8 mouse cellular contexts compared by ENCODE assay signal in the genomic region with DNA sequence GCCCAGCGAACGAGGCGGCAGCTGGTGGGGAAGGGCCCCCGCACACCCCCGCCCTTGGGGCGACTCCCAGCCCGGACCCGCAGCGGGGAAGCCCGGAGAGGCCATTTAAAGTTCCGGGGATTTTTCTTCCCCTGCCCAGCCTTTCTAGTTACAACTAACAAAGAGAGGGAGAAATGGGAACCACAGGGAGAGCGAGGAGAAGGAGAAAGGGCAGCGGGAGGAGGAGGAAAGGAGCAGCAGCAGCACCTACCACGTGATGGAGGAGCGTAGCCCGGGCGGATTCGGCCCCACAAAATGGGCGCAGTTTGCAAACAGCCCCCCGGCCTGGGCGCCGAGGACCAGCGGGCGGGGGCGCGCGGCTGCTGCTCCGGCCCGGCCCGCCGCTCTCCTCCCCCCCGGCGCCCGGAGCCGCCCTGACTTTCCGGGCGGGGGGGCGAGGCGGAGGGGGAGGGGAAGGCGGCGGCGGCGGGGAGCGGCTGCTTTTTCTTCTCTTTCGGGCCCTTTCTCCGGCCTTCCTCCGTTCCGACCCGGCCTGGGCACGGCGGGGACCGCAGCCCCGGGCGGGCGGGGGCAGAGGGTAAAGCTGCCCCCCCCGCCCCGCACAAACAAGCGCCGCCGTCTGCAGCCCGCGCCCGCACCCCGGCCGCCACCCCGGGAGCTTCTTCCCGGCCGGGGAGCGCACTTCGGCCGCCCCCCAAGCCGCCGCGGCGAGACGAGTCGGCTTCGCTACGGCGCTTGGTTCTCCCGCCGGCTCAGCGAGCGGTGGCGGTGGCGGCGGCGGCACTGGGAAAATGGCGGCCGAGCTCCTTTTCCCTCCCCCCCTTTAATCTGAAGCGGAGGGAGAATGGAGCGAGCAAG. TPM values are rescaled to one million over a fixed set of nuclear protein-coding genes. Genes with fewer than 3 reads are reported as not detected.
A peak's percentile ranks its signal among the peaks of the same experiment; 100 is the strongest.
DNase-seq lines count a peak whose midpoint lies in the region; ATAC-seq and TF ChIP-seq lines count a peak whose summit lies in the region.

No protein-coding gene starts in this region.

- TF ChIP-seq POLR2A in liver, adult 2 months (IDR thresholded peaks at IDR 0.05; ENCODE audit: extremely low read depth, insufficient read depth, low read length): peak; percentile 49; the same call in 1 of the 2 replicates
- peak; percentile 67 for TF ChIP-seq POLR2A in myocyte (IDR thresholded peaks at IDR 0.05; ENCODE audit: insufficient read length, low read depth)

- H3ac ChIP-seq in myocyte (ENCODE audit: control insufficient read depth, insufficient read length): peak overlapping the region; percentile 72

- WGBS in heart, embryonic 12.5 days: under 1% methylated on average over 66 of the region's 92 CpGs
- under 1% methylated on average over 53 of the region's 92 CpGs for WGBS in kidney, postnatal 0 days
- WGBS in liver, adult 2 months: under 1% methylated on average over 71 of the region's 92 CpGs

- H3K9ac ChIP-seq in heart, embryonic 12.5 days: peak overlapping the region; percentile 97
- peak overlapping the region; percentile 99 for H3K9ac ChIP-seq in kidney, postnatal 0 days (ENCODE audit: low read depth, low read length)
- H3K9ac ChIP-seq in liver, adult 2 months (ENCODE audit: low read depth, low read length): peak overlapping the region; percentile 99

- TF ChIP-seq CTCF in kidney, postnatal 0 days (IDR thresholded peaks at IDR 0.05; ENCODE audit: low read depth): no peak
- TF ChIP-seq CTCF in liver, adult 2 months (IDR thresholded peaks at IDR 0.05; ENCODE audit: low read depth, low read length): no peak

- peak overlapping the region; percentile 73 for H3K4me2 ChIP-seq in heart, embryonic 12.5 days
- H3K4me2 ChIP-seq in kidney, postnatal 0 days (ENCODE audit: low read length): peak overlapping the region; percentile 76
- H3K4me2 ChIP-seq in myocyte (ENCODE audit: low read depth): peak overlapping the region; percentile 77

- no peaks in the 10 kb centered on the region for H3K27me3 ChIP-seq in erythroblast, embryonic 14.5 days (ENCODE audit: control insufficient read depth)
- H3K27me3 ChIP-seq in heart, embryonic 12.5 days (replicated peaks): no peaks in the 10 kb centered on the region
- H3K27me3 ChIP-seq in kidney, postnatal 0 days (ENCODE audit: insufficient read depth, low read length): no peaks in the 10 kb centered on the region
- no peaks in the 10 kb centered on the region for H3K27me3 ChIP-seq in liver, adult 2 months (ENCODE audit: control insufficient read depth, insufficient read depth, low read length)
- no peaks in the 10 kb centered on the region for H3K27me3 ChIP-seq in myocyte (ENCODE audit: control insufficient read depth, insufficient read depth, insufficient read length)

- no peaks in the 10 kb centered on the region for H3K9me3 ChIP-seq in erythroblast, embryonic 14.5 days (ENCODE audit: control insufficient read depth, low read length)
- H3K9me3 ChIP-seq in heart, embryonic 12.5 days (replicated peaks): no peaks in the 10 kb centered on the region
- H3K9me3 ChIP-seq in kidney, postnatal 0 days (replicated peaks; ENCODE audit: low read length): no peaks in the 10 kb centered on the region

- peaks cover 3% of the 10 kb centered on the region for H3K36me3 ChIP-seq in erythroblast, embryonic 14.5 days (ENCODE audit: control insufficient read depth)
- H3K36me3 ChIP-seq in heart, embryonic 12.5 days: no peaks in the 10 kb centered on the region
- no peaks in the 10 kb centered on the region for H3K36me3 ChIP-seq in kidney, postnatal 0 days (ENCODE audit: insufficient read depth, low read length)
- H3K36me3 ChIP-seq in liver, adult 2 months (ENCODE audit: control insufficient read depth, insufficient read depth, low read length): no peaks in the 10 kb centered on the region
- H3K36me3 ChIP-seq in myocyte (ENCODE audit: control insufficient read depth, insufficient read depth): no peaks in the 10 kb centered on the region

- peak overlapping the region; percentile 100 for H3K27ac ChIP-seq in heart, embryonic 12.5 days (ENCODE audit: poor library complexity, severe bottlenecking)
- peak overlapping the region; percentile 100 for H3K27ac ChIP-seq in kidney, postnatal 0 days
- H3K27ac ChIP-seq in liver, adult 2 months (replicated peaks; ENCODE audit: insufficient read depth, low read depth, low read length): peak overlapping the region; percentile 95

- peaks cover 65% of the 10 kb centered on the region for H3K4me1 ChIP-seq in erythroblast, embryonic 14.5 days (ENCODE audit: control insufficient read depth)
- H3K4me1 ChIP-seq in heart, embryonic 12.5 days (replicated peaks): peaks cover 8% of the 10 kb centered on the region
- no peaks in the 10 kb centered on the region for H3K4me1 ChIP-seq in kidney, postnatal 0 days (replicated peaks; ENCODE audit: insufficient read depth, low read length)
- H3K4me1 ChIP-seq in liver, adult 2 months (ENCODE audit: control insufficient read depth, insufficient read depth, low read length): peaks cover 17% of the 10 kb centered on the region

- peak overlapping the region; percentile 90 for H3K4me3 ChIP-seq in erythroblast, embryonic 14.5 days (replicated peaks)
- H3K4me3 ChIP-seq in heart, embryonic 12.5 days: peak overlapping the region; percentile 69
- H3K4me3 ChIP-seq in kidney, postnatal 0 days (replicated peaks; ENCODE audit: low read depth, low read length): peak overlapping the region; percentile 97
- H3K4me3 ChIP-seq in liver, adult 2 months (ENCODE audit: insufficient read depth, low read depth, low read length): peak overlapping the region; percentile 95
- H3K4me3 ChIP-seq in myocyte: peak overlapping the region; percentile 74

- peak; percentile 72 for DNase-seq in 3T3-L1 (ENCODE audit: low read depth, low spot score)
- DNase-seq in brain, adult 2 months (ENCODE audit: low read depth, low spot score): peak; percentile 96
- peak; percentile 85 for DNase-seq in kidney, postnatal 0 days (ENCODE audit: low spot score)
- DNase-seq in liver, adult 2 months (ENCODE audit: extremely low read depth, low read depth, low spot score): peak; percentile 63
- DNase-seq in spleen, postnatal 4 days (ENCODE audit: low spot score in 2 of 2): peak; percentile 67 to 86

- peak; percentile 72 for ATAC-seq in heart, embryonic 12.5 days (ENCODE audit: insufficient number of reproducible peaks, low FRiP score)
- peak; percentile 61 for ATAC-seq in kidney, postnatal 0 days (replicated peaks; ENCODE audit: low FRiP score, low read depth)

- peaks cover 8% of the 10 kb centered on the region for H3K79me2 ChIP-seq in liver, adult 2 months (ENCODE audit: control insufficient read depth, insufficient read depth, low read length)
- H3K79me2 ChIP-seq in myocyte (ENCODE audit: control insufficient read depth, insufficient read depth): peaks cover 84% of the 10 kb centered on the region

TF ChIP-seq in myocyte, 11 proteins besides CTCF, POLR2A, EP300 and RAD21:
- TF ChIP-seq TCF12 (IDR thresholded peaks at IDR 0.05; ENCODE audit: insufficient read depth, poor library complexity, severe bottlenecking): no peak
- TF ChIP-seq MYOG (IDR thresholded peaks at IDR 0.05; ENCODE audit: control insufficient read depth in 1 of 3, insufficient read depth in 1 of 3, insufficient read length in 2 of 3, low read depth in 2 of 3): peak in 1 of 3 experiments; percentile 23
- TF ChIP-seq USF1 (IDR thresholded peaks at IDR 0.05; ENCODE audit: low read depth): peak; percentile 83
- TF ChIP-seq TCF3 (IDR thresholded peaks at IDR 0.05; ENCODE audit: insufficient read length, low read depth): no peak
- no peak for TF ChIP-seq E2F4 (IDR thresholded peaks at IDR 0.05; ENCODE audit: insufficient read depth)
- no peak for TF ChIP-seq MAX (IDR thresholded peaks at IDR 0.05; ENCODE audit: low read depth)
- TF ChIP-seq CEBPB (IDR thresholded peaks at IDR 0.05; ENCODE audit: insufficient read depth, poor library complexity, severe bottlenecking): no peak
TF ChIP-seq in myocyte: peak in this region for 2.

RNA-seq across cellular contexts. Expression of gene Kansl1, which starts 27.0 kb away (rescaled TPM):
- polyA plus RNA-seq in erythroblast, embryonic 14.5 days (2012): 7.5 and 8.5 TPM in 2 replicates
- polyA plus RNA-seq in heart, embryonic 12.5 days (2016; fragmentation: Nextera tagmentation; extraction: Ambion mirVana): 18.1 and 20.4 TPM in 2 replicates
- 17.1 and 17.5 TPM in 2 replicates for polyA plus RNA-seq in kidney, postnatal 0 days (2015; fragmentation: Nextera tagmentation; extraction: Ambion mirVana)
- total RNA-seq in liver, adult 2 months (2014; rRNA removed): 13.7 and 15.5 TPM in 2 replicates
- 33.0 and 36.2 TPM in 2 replicates for polyA plus RNA-seq in liver, adult 2 months (2012; rRNA removed)
- 15.6 TPM for polyA plus RNA-seq in myocyte (2012; fragmentation: generic; extraction: Trizol)

Comparison
In these comparisons a context has a peak if more than half of its experiments do, and no peak if none do; other contexts are left out.
1. Peak in every context shown above with its lines: DNase-seq, ATAC-seq, H3K4me3 ChIP-seq and H3K27ac ChIP-seq.